Mouse (Mus musculus) CH12.LX (cell line): ENCODE measurements at regions not wholly inside any gene's neighbourhood (a gene's known extent, or its start where the extent isn't known, plus 50 kb on each side); places are given as distances from the start of the nearest gene placed in this dataset.

Experiments used
- DNase-seq: peaks from one replicate; pipeline ENCODE4 v3.0.0-alpha.2; 2013; ENCODE audit errors: extremely low read depth
- H3K27ac ChIP-seq: 2 replicates; pipeline ENCODE4 v1.5.1; 2012; ENCODE audit warnings: low read depth, mild to moderate bottlenecking, control low read depth, moderate library complexity; ENCODE audit not compliant: insufficient read depth
- H3K27me3 ChIP-seq: replicated peaks from 2 replicates; pipeline ENCODE3; 2012; ENCODE audit warnings: inconsistent platforms
- H3K36me3 ChIP-seq, 2 experiments: replicated peaks in 1 of 2; 2 replicates each; pipeline versions ENCODE3 to v1.6.1; 2012; ENCODE audit warnings: inconsistent platforms in 1 of 2, low read length in 1 of 2, mild to moderate bottlenecking in 1 of 2, mixed read lengths in 1 of 2, moderate library complexity in 1 of 2; ENCODE audit not compliant: control insufficient read depth in 1 of 2, insufficient read depth in 1 of 2
- H3K4me1 ChIP-seq, 2 experiments: 2 replicates each; pipeline ENCODE4 v1.6.1; 2012; ENCODE audit warnings: inconsistent platforms in 1 of 2, moderate library complexity in 1 of 2; ENCODE audit not compliant: insufficient read depth in 2 of 2, control insufficient read depth in 1 of 2
- H3K4me2 ChIP-seq: 2 replicates; pipeline ENCODE4 v1.6.1; 2012; ENCODE audit warnings: low read depth, mild to moderate bottlenecking, control low read depth; ENCODE audit not compliant: poor library complexity, insufficient read depth, severe bottlenecking
- H3K4me3 ChIP-seq, 3 experiments: fragments of 150-350 bp in 1 of 3; sonication (generic) in 1 of 3; replicated peaks in 1 of 3; 2 replicates each; pipeline versions ENCODE3 to v1.5.1; 2011 to 2012; ENCODE audit warnings: low read depth in 2 of 3, low read length in 2 of 3, mild to moderate bottlenecking in 2 of 3, moderate library complexity in 2 of 3, control low read depth in 1 of 3, improper control_type of control experiment in 1 of 3, inconsistent platforms in 1 of 3, mixed read lengths in 1 of 3; ENCODE audit not compliant: poor library complexity in 1 of 3
- H3K79me2 ChIP-seq: replicated peaks from 2 replicates; pipeline ENCODE4 v1.6.1; 2012; ENCODE audit warnings: mild to moderate bottlenecking, moderate library complexity; ENCODE audit not compliant: control insufficient read depth, poor library complexity, insufficient read depth, severe bottlenecking; ENCODE audit errors: extremely low read depth
- H3K9ac ChIP-seq: 2 replicates; pipeline ENCODE4 v1.6.1; 2012; ENCODE audit warnings: low read depth, mild to moderate bottlenecking, control low read depth, moderate library complexity; ENCODE audit not compliant: insufficient read depth
- H3K9me3 ChIP-seq: replicated peaks from 2 replicates; pipeline ENCODE3; 2012; ENCODE audit warnings: low read length, inconsistent platforms, mixed read lengths
- CHD1 ChIP-seq: IDR thresholded peaks from 2 replicates; pipeline ENCODE4 v1.6.1; 2012; ENCODE audit warnings: low read depth, low read length, improper control_type of control experiment, inconsistent platforms
- CHD2 ChIP-seq: IDR thresholded peaks from 2 replicates; pipeline ENCODE4 v1.6.1; 2011; ENCODE audit warnings: low read length, improper control_type of control experiment
- CTCF ChIP-seq, 2 experiments: IDR thresholded peaks in 1 of 2; conservative IDR thresholded peaks in 1 of 2; 2 replicates each; pipeline ENCODE4 v1.5.1; 2011 to 2012; ENCODE audit warnings: low read depth in 2 of 2, low read length in 2 of 2, improper control_type of control experiment in 1 of 2, inconsistent platforms in 1 of 2, mild to moderate bottlenecking in 1 of 2, moderate library complexity in 1 of 2
- EP300 ChIP-seq: IDR thresholded peaks from 2 replicates; pipeline ENCODE4 v1.6.1; 2011; ENCODE audit warnings: low read length, improper control_type of control experiment
- ETS1 ChIP-seq: conservative IDR thresholded peaks from 2 replicates; pipeline ENCODE4 v1.6.1; 2012; ENCODE audit warnings: low read depth, mild to moderate bottlenecking, inconsistent platforms, low read length, improper control_type of control experiment, moderate library complexity
- GABPA ChIP-seq: IDR thresholded peaks from 2 replicates; pipeline ENCODE4 v1.6.1; 2012; ENCODE audit warnings: low read depth, low read length, improper control_type of control experiment, inconsistent platforms; ENCODE audit not compliant: insufficient replicate concordance
- IRF4 ChIP-seq: IDR thresholded peaks from 2 replicates; pipeline ENCODE4 v1.6.1; 2014; ENCODE audit warnings: low read depth, mild to moderate bottlenecking, inconsistent platforms, low read length, improper control_type of control experiment
- JUND ChIP-seq: conservative IDR thresholded peaks from 2 replicates; pipeline ENCODE4 v1.6.1; 2011; ENCODE audit warnings: low read depth, low read length, improper control_type of control experiment
- KAT2A ChIP-seq: IDR thresholded peaks from 2 replicates; pipeline ENCODE4 v1.6.1; 2012; ENCODE audit warnings: low read length, improper control_type of control experiment, inconsistent platforms; ENCODE audit not compliant: insufficient replicate concordance
- MAFK ChIP-seq: IDR thresholded peaks from 2 replicates; pipeline ENCODE4 v1.6.1; 2011; ENCODE audit warnings: low read length, improper control_type of control experiment; ENCODE audit not compliant: insufficient replicate concordance
- MAX ChIP-seq: IDR thresholded peaks from 2 replicates; pipeline ENCODE4 v1.6.1; 2011; ENCODE audit warnings: low read length, improper control_type of control experiment
- MAZ ChIP-seq: IDR thresholded peaks from 2 replicates; pipeline ENCODE4 v1.6.1; 2012; ENCODE audit warnings: low read depth, mild to moderate bottlenecking, inconsistent platforms, low read length, improper control_type of control experiment, moderate library complexity
- MEF2A ChIP-seq: IDR thresholded peaks from 2 replicates; pipeline ENCODE4 v1.6.1; 2014; ENCODE audit warnings: low read depth, mild to moderate bottlenecking, inconsistent platforms, low read length, improper control_type of control experiment, borderline replicate concordance
- NELFE ChIP-seq: IDR thresholded peaks from 2 replicates; pipeline ENCODE4 v1.6.1; 2011; ENCODE audit warnings: low read depth, low read length, improper control_type of control experiment
- PAX5 ChIP-seq: IDR thresholded peaks from 2 replicates; pipeline ENCODE4 v1.6.1; 2012; ENCODE audit warnings: low read length, inconsistent platforms, mixed read lengths
- POLR2AphosphoS2 ChIP-seq: IDR thresholded peaks from 2 replicates; pipeline ENCODE4 v1.6.1; 2011; ENCODE audit warnings: low read depth, low read length, improper control_type of control experiment
- RCOR1 ChIP-seq: conservative IDR thresholded peaks from 2 replicates; pipeline ENCODE4 v1.6.1; 2012; ENCODE audit warnings: low read depth, mild to moderate bottlenecking, inconsistent platforms, low read length, improper control_type of control experiment
- SIN3A ChIP-seq: IDR thresholded peaks from 2 replicates; pipeline ENCODE4 v1.6.1; 2012; ENCODE audit warnings: low read length, improper control_type of control experiment, inconsistent platforms
- SMC3 ChIP-seq: IDR thresholded peaks from 2 replicates; pipeline ENCODE4 v1.6.1; 2011; ENCODE audit warnings: low read depth, low read length, improper control_type of control experiment
- USF1 ChIP-seq: IDR thresholded peaks from 2 replicates; pipeline ENCODE4 v1.6.1; 2014; ENCODE audit warnings: low read depth, mild to moderate bottlenecking, inconsistent platforms, low read length, improper control_type of control experiment
- dilution Hi-C: fragments of 300-500 bp; cut with MboI; formaldehyde crosslinking; loops from 2 replicates; pipeline ENCODE4 v1.14.3; 2020; ENCODE audit warnings: low sequenced_read_pairs; ENCODE audit not compliant: extremely low pct_unique_long_range_greater_than_20kb, extremely low pct_ligation_motif_present
- in situ Hi-C: fragments of 300-500 bp; cut with MboI; formaldehyde crosslinking; loops from 3 replicates; pipeline ENCODE4 v1.14.3; 2019; ENCODE audit warnings: low sequenced_read_pairs, low pct_ligation_motif_present, low pct_unique_long_range_greater_than_20kb, mixed read lengths

DNA sequence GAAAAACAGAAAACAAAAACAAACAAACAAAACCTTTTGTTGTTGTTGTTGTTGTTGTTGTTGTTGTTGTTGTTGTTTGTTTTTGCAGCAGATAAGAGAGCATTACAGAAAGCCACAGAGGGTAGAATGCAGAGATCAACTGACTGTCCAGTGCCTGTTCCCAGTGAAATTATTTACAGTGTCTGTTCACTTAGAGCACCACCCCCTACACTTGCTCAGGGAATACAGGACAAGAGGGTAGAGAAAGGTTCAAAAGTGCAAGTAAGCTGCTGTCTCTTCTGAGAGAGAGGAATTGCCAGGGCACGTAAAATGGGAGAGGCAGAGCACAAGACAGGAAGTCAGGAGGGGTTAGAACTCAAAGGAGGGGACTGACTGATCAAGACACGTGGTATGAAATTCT lies 670.1 kb upstream of the Map3k7 start:
- H3K27me3 ChIP-seq, result no peaks in the 10 kb centered on the region
- H3K9ac ChIP-seq, result no peak overlapping the region
- H3K4me2 ChIP-seq, result no peak overlapping the region
- in situ Hi-C loops, result no loop called here
- DNase-seq, result no peak
- no peaks in the 10 kb centered on the region for H3K36me3 ChIP-seq
- no peak overlapping the region for H3K4me3 ChIP-seq
- H3K9me3 ChIP-seq, result peaks cover 23% of the 10 kb centered on the region
- no peaks in the 10 kb centered on the region for H3K79me2 ChIP-seq
- no peaks in the 10 kb centered on the region for H3K4me1 ChIP-seq
- no peak for TF ChIP-seq CTCF (conservative IDR thresholded peaks at IDR 0.05 in 1 of 2, IDR thresholded peaks at IDR 0.05 in 1 of 2; ENCODE audit: low read depth in 2 of 2, low read length in 2 of 2)
- no peak for TF ChIP-seq RCOR1
- TF ChIP-seq CHD2, result no peak
- TF ChIP-seq ETS1, result no peak
- TF ChIP-seq SMC3, result no peak
- TF ChIP-seq USF1, result no peak
- TF ChIP-seq SIN3A, result no peak
- TF ChIP-seq PAX5, result no peak
- TF ChIP-seq EP300, result no peak
- TF ChIP-seq IRF4, result no peak
- TF ChIP-seq NELFE, result no peak
- TF ChIP-seq POLR2AphosphoS2, result no peak
- dilution Hi-C loops, result no loop called here
- H3K27ac ChIP-seq, result no peak overlapping the region

DNA sequence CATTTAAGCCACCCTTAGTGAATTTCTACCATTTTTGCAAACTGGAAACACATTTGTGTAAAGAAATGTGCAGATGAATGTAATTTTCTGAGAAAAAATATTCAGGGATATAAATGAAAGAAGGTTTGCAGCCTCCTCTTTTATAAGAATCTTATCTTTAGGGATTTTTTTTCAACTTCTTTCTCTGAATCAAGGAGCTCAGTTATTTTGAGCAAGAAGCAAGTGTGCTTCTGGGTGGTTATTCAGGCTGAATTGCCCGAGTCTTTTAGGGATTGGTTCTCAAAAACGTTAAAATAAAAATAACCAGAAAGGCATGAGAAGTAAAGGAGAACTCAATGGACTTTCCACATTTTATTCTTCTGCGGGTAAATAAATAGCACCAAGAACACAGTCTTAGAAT lies 666.0 kb upstream of the Map3k7 start:
- dilution Hi-C loops (no loop called here), in situ Hi-C loops (no loop called here)
- Histone ChIP-seq H3K4me2 (no peak overlapping the region), H3K79me2 (no peaks in the 10 kb centered on the region), H3K9me3 (peaks cover 17% of the 10 kb centered on the region), H3K4me3 (no peak overlapping the region), H3K27ac (no peak overlapping the region), H3K36me3 (no peaks in the 10 kb centered on the region), H3K27me3 (no peaks in the 10 kb centered on the region), H3K4me1 (no peaks in the 10 kb centered on the region), H3K9ac (no peak overlapping the region)
- no peak for TF ChIP-seq GABPA
- TF ChIP-seq MEF2A, result no peak
- no peak for TF ChIP-seq CHD1
- no peak for TF ChIP-seq MAX
- no peak for TF ChIP-seq MAZ
- TF ChIP-seq ETS1, result no peak
- no peak for TF ChIP-seq JUND
- no peak for TF ChIP-seq MAFK
- no peak for TF ChIP-seq KAT2A
- no peak for DNase-seq
